Mouse (Mus musculus) forebrain, embryonic 16.5 days (tissue): ENCODE measurements around the gene Gm39566. TPM values are rescaled to one million over a fixed set of nuclear protein-coding genes. Genes with fewer than 3 reads are reported as not detected.

ENCODE experiments used
- ATAC-seq: fragments of 200-750 bp; cut with Nextera tagmentation; 2 replicates; pipeline ENCODE4 v1.8.0; 2017; ENCODE audit warnings: mild to moderate bottlenecking, moderate library complexity
- H3K27ac ChIP-seq: fragments of 300-500 bp; sonication (generic); 2 replicates; pipeline ENCODE4 v1.5.1; 2014; ENCODE audit warnings: low read length, control low read depth
- H3K27me3 ChIP-seq: fragments of 300-500 bp; sonication (generic); replicated peaks from 2 replicates; pipeline ENCODE4 v1.6.1; 2014; ENCODE audit warnings: low read length; ENCODE audit not compliant: control insufficient read depth, insufficient read depth
- H3K36me3 ChIP-seq: fragments of 300-500 bp; sonication (generic); 2 replicates; pipeline ENCODE4 v1.6.1; 2014; ENCODE audit not compliant: control insufficient read depth, insufficient read depth
- H3K4me1 ChIP-seq: fragments of 300-500 bp; sonication (generic); replicated peaks from 2 replicates; pipeline ENCODE4 v1.6.1; 2014; ENCODE audit warnings: low read length; ENCODE audit not compliant: control insufficient read depth, insufficient read depth
- H3K4me2 ChIP-seq: fragments of 300-500 bp; sonication (generic); 2 replicates; pipeline ENCODE4 v1.6.1; 2014; ENCODE audit warnings: mild to moderate bottlenecking, low read length, control low read depth
- H3K4me3 ChIP-seq: fragments of 300-500 bp; sonication (generic); replicated peaks from 2 replicates; pipeline ENCODE4 v1.5.1; 2014; ENCODE audit warnings: mild to moderate bottlenecking, low read length, control low read depth
- H3K9ac ChIP-seq: fragments of 300-500 bp; sonication (generic); replicated peaks from 2 replicates; pipeline ENCODE4 v1.6.1; 2014; ENCODE audit warnings: low read depth, low read length, control low read depth
- H3K9me3 ChIP-seq: fragments of 300-500 bp; sonication (generic); 2 replicates; pipeline ENCODE4 v1.6.1; 2016; ENCODE audit warnings: low read length; ENCODE audit not compliant: control insufficient read depth
- WGBS: fragments of 180-500 bp; shearing (Covaris S2); extraction: QIAGEN DNeasy Blood & Tissue Kit; methylation state at CpG from one replicate; pipeline ENCODE4 v1.1.7; 2014; 5-methylcytosine and 5-hydroxymethylcytosine counted together
- polyA plus RNA-seq: library from polyadenylated mRNA; unstranded; fragments of >200 nt; fragmentation: Nextera tagmentation; extraction: Ambion mirVana; gene quantifications from 2 replicates; pipeline ENCODE4 v1.2.1, GENCODE M21; 2015

The Gm39566 gene
- polyA plus RNA-seq, 1 experiment from 2014 or later, result not detected

GRCm38 (mm10) chr11:69816520-69816919 is 1.4 kb upstream of the Gm39566 start:
- Histone ChIP-seq H3K27me3 (no peaks in the 10 kb centered on the region), H3K36me3 (no peaks in the 10 kb centered on the region), H3K4me3 (no peak overlapping the region), H3K27ac (no peak overlapping the region), H3K4me1 (no peaks in the 10 kb centered on the region), H3K9me3 (no peaks in the 10 kb centered on the region), H3K9ac (no peak overlapping the region), H3K4me2 (no peak overlapping the region)
- WGBS, result 92% methylated on average over 12 of the region's 12 CpGs
- no peak for ATAC-seq

- H3K9ac ChIP-seq, result no peak overlapping the region
- H3K9me3 ChIP-seq, result no peaks in the 10 kb centered on the region
- no peak overlapping the region for H3K4me2 ChIP-seq
- no peak overlapping the region for H3K4me3 ChIP-seq
- no peak for ATAC-seq
- no peaks in the 10 kb centered on the region for H3K4me1 ChIP-seq
- H3K27me3 ChIP-seq, result peaks cover 6% of the 10 kb centered on the region
- H3K27ac ChIP-seq, result no peak overlapping the region
- H3K36me3 ChIP-seq, result no peaks in the 10 kb centered on the region
These were observed 4.8 kb downstream of the Gm39566 start for GRCm38 (mm10) chr11:69810280-69810679.

GRCm38 (mm10) chr11:69807641-69808040 is 7.5 kb downstream of the Gm39566 start:
- Histone ChIP-seq H3K9me3 (no peaks in the 10 kb centered on the region), H3K4me2 (no peak overlapping the region), H3K4me3 (no peak overlapping the region), H3K27me3 (peaks cover 19% of the 10 kb centered on the region), H3K4me1 (peaks cover 24% of the 10 kb centered on the region), H3K9ac (no peak overlapping the region), H3K36me3 (no peaks in the 10 kb centered on the region), H3K27ac (no peak overlapping the region)
- WGBS, result 85% methylated on average over 2 of the region's 2 CpGs
- no peak for ATAC-seq

- no peak overlapping the region for H3K4me2 ChIP-seq
- H3K27ac ChIP-seq, result no peak overlapping the region
- no peaks in the 10 kb centered on the region for H3K36me3 ChIP-seq
- H3K9me3 ChIP-seq, result no peaks in the 10 kb centered on the region
- no peak for ATAC-seq
- WGBS, result 81% methylated on average over 4 of the region's 4 CpGs
- peaks cover 19% of the 10 kb centered on the region for H3K27me3 ChIP-seq
- no peak overlapping the region for H3K4me3 ChIP-seq
- H3K9ac ChIP-seq, result no peak overlapping the region
- H3K4me1 ChIP-seq, result peaks cover 36% of the 10 kb centered on the region
These were observed 8.7 kb downstream of the Gm39566 start for GRCm38 (mm10) chr11:69806378-69806777.

GRCm38 (mm10) chr11:69804972-69805909 is 9.9 kb downstream of the Gm39566 start, which contains the start of gene Tmem102:
Gene Tmem102, minus strand, starts transcription at chr11:69805624.
- Histone ChIP-seq H3K9me3 (no peaks in the 10 kb centered on the region), H3K4me3 (no peak within 1 kb of the TSS), H3K9ac (no peak within 1 kb of the TSS), H3K36me3 (no peaks in the 10 kb centered on the region), H3K27ac (no peak within 1 kb of the TSS), H3K4me1 (peaks cover 39% of the 10 kb centered on the region), H3K4me2 (peak within 1 kb of the TSS; percentile 83), H3K27me3 (peaks cover 19% of the 10 kb centered on the region)
- ATAC-seq, result no peak
- WGBS, result 7% methylated on average over 29 of the region's 29 CpGs

GRCm38 (mm10) chr11:69804652-69804940 is 10.5 kb downstream of the Gm39566 start:
- peaks cover 42% of the 10 kb centered on the region for H3K4me1 ChIP-seq
- no peak overlapping the region for H3K27ac ChIP-seq
- H3K9ac ChIP-seq, result no peak overlapping the region
- WGBS, result 7% methylated on average over 12 of the region's 12 CpGs
- peaks cover 19% of the 10 kb centered on the region for H3K27me3 ChIP-seq
- no peaks in the 10 kb centered on the region for H3K36me3 ChIP-seq
- H3K4me2 ChIP-seq, result peak overlapping the region; percentile 83
- no peaks in the 10 kb centered on the region for H3K9me3 ChIP-seq
- ATAC-seq, result no peak
- H3K4me3 ChIP-seq, result no peak overlapping the region

GRCm38 (mm10) chr11:69803786-69804651 is 11.1 kb downstream of the Gm39566 start:
- Histone ChIP-seq H3K27me3 (peaks cover 19% of the 10 kb centered on the region), H3K27ac (no peak overlapping the region), H3K36me3 (no peaks in the 10 kb centered on the region), H3K9ac (peak overlapping the region; percentile 74), H3K4me2 (peak overlapping the region; percentile 83), H3K9me3 (no peaks in the 10 kb centered on the region), H3K4me3 (peak overlapping the region; percentile 76), H3K4me1 (peaks cover 48% of the 10 kb centered on the region)
- peak; percentile 37 for ATAC-seq
- 1% methylated on average over 60 of the region's 60 CpGs for WGBS

- Histone ChIP-seq H3K4me2 (peak overlapping the region; percentile 83), H3K9ac (peak overlapping the region; percentile 74), H3K4me3 (peak overlapping the region; percentile 76), H3K27ac (no peak overlapping the region; the same call in 1 of the 2 replicates), H3K4me1 (peaks cover 50% of the 10 kb centered on the region), H3K36me3 (no peaks in the 10 kb centered on the region), H3K27me3 (peaks cover 19% of the 10 kb centered on the region), H3K9me3 (no peaks in the 10 kb centered on the region)
- WGBS, result 2% methylated on average over 12 of the region's 12 CpGs
- ATAC-seq, result no peak
These were observed 11.8 kb downstream of the Gm39566 start for GRCm38 (mm10) chr11:69803328-69803727.

DNA sequence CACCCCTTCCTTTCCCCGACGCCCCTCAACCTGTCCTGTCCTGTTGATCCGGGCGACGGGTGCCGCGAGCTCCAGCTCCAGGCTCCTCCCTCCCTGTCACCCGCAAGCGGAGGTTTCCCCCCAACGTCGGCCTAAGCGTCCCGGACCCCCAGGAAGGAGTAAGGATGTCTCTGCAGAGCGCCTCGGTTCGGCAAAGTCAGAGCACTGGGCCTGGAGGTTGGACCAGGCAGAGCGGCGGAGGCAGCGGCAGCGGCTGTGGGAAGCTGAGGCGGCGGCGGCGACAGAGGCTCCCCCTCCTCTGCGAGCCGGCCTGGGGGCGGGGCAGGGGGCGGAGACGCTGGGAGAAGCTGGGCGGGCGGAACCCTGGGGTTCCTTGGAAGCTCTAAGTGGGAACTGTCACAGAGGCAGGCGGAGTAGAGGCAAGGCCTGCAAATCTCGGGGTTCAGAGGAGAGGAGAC is 12.4 kb downstream of the Gm39566 start:
- peak overlapping the region; percentile 76 for H3K4me3 ChIP-seq
- H3K4me2 ChIP-seq, result peak overlapping the region; percentile 83
- H3K27ac ChIP-seq, result peak overlapping the region; percentile 61
- under 1% methylated on average over 30 of the region's 33 CpGs for WGBS
- peaks cover 50% of the 10 kb centered on the region for H3K4me1 ChIP-seq
- no peaks in the 10 kb centered on the region for H3K36me3 ChIP-seq
- peak; percentile 44 for ATAC-seq
- peaks cover 19% of the 10 kb centered on the region for H3K27me3 ChIP-seq
- H3K9ac ChIP-seq, result peak overlapping the region; percentile 74
- no peaks in the 10 kb centered on the region for H3K9me3 ChIP-seq
